Mouse (Mus musculus) small intestine, adult 2 months (tissue): ENCODE results near the gene Cbfa2t3. TPM values are rescaled to one million over a fixed set of nuclear protein-coding genes. Genes with fewer than 3 reads are reported as not detected.

ENCODE experiments used
- H3K27ac ChIP-seq: fragments of 200-500 bp; 2 replicates; pipeline ENCODE4 v1.5.1; 2012; ENCODE audit warnings: low read depth, low read length, control low read depth, inconsistent platforms; ENCODE audit not compliant: insufficient read depth
- H3K27me3 ChIP-seq: fragments of 200-500 bp; 2 replicates; pipeline ENCODE4 v1.6.1; 2012; ENCODE audit warnings: mild to moderate bottlenecking, moderate library complexity, low read length, inconsistent platforms; ENCODE audit not compliant: control insufficient read depth, insufficient read depth
- H3K36me3 ChIP-seq: fragments of 200-500 bp; 2 replicates; pipeline ENCODE4 v1.6.1; 2012; ENCODE audit warnings: mild to moderate bottlenecking, low read length, control low read depth, inconsistent platforms; ENCODE audit not compliant: control insufficient read depth, insufficient read depth
- H3K4me1 ChIP-seq: fragments of 200-500 bp; 2 replicates; pipeline ENCODE4 v1.6.1; 2012; ENCODE audit warnings: low read length, inconsistent platforms, mixed read lengths; ENCODE audit not compliant: control insufficient read depth, insufficient read depth, insufficient read length
- H3K4me3 ChIP-seq: fragments of 200-500 bp; 2 replicates; pipeline ENCODE4 v1.5.1; 2012; ENCODE audit warnings: low read depth, mild to moderate bottlenecking, control low read depth, inconsistent platforms, low read length, moderate library complexity
- CTCF ChIP-seq: fragments of 200-500 bp; IDR thresholded peaks from 2 replicates; pipeline ENCODE4 v1.5.1; 2012; ENCODE audit warnings: low read depth, mild to moderate bottlenecking, control low read depth, inconsistent platforms, low read length, moderate library complexity, mixed read lengths; ENCODE audit not compliant: insufficient replicate concordance, insufficient read length; ENCODE audit errors: extremely low read depth
- POLR2A ChIP-seq: fragments of 200-500 bp; IDR thresholded peaks from 2 replicates; pipeline ENCODE4 v1.6.1; 2012; ENCODE audit warnings: low read depth, mild to moderate bottlenecking, control low read depth, inconsistent platforms, low read length, moderate library complexity
- WGBS: fragments of 180-500 bp; shearing (Covaris S2); methylation state at CpG from one replicate; pipeline ENCODE4 v1.1.7; 2018; 5-methylcytosine and 5-hydroxymethylcytosine counted together
- polyA plus RNA-seq: library from polyadenylated mRNA; depleted of rRNA; stranded (reverse); fragments of >200 nt; gene quantifications from 2 replicates; pipeline ENCODE4 v1.2.3, GENCODE M21; 2012

Cbfa2t3 gene
- polyA plus RNA-seq, 1 experiment = 14.8 TPM

GRCm38 (mm10) chr8:122658807-122659160 lies 40.1 kb downstream of the Cbfa2t3 start:
- H3K4me3 ChIP-seq = no peak overlapping the region
- no peaks in the 10 kb centered on the region; the same call in 1 of the 2 replicates for H3K36me3 ChIP-seq
- WGBS = 77% methylated on average over 9 of the region's 9 CpGs
- H3K4me1 ChIP-seq = peaks cover 15% of the 10 kb centered on the region
- no peak for TF ChIP-seq POLR2A
- H3K27ac ChIP-seq = no peak overlapping the region
- H3K27me3 ChIP-seq = no peaks in the 10 kb centered on the region

- 76% methylated on average over 10 of the region's 10 CpGs for WGBS
- no peaks in the 10 kb centered on the region for H3K27me3 ChIP-seq
- H3K27ac ChIP-seq = no peak overlapping the region
- TF ChIP-seq POLR2A (no peak), CTCF (no peak)
- no peak overlapping the region for H3K4me3 ChIP-seq
- H3K36me3 ChIP-seq = no peaks in the 10 kb centered on the region; the same call in 1 of the 2 replicates
- H3K4me1 ChIP-seq = peaks cover 15% of the 10 kb centered on the region
Measured at GRCm38 (mm10) chr8:122658149-122658806, 40.6 kb downstream of the Cbfa2t3 start.

DNA sequence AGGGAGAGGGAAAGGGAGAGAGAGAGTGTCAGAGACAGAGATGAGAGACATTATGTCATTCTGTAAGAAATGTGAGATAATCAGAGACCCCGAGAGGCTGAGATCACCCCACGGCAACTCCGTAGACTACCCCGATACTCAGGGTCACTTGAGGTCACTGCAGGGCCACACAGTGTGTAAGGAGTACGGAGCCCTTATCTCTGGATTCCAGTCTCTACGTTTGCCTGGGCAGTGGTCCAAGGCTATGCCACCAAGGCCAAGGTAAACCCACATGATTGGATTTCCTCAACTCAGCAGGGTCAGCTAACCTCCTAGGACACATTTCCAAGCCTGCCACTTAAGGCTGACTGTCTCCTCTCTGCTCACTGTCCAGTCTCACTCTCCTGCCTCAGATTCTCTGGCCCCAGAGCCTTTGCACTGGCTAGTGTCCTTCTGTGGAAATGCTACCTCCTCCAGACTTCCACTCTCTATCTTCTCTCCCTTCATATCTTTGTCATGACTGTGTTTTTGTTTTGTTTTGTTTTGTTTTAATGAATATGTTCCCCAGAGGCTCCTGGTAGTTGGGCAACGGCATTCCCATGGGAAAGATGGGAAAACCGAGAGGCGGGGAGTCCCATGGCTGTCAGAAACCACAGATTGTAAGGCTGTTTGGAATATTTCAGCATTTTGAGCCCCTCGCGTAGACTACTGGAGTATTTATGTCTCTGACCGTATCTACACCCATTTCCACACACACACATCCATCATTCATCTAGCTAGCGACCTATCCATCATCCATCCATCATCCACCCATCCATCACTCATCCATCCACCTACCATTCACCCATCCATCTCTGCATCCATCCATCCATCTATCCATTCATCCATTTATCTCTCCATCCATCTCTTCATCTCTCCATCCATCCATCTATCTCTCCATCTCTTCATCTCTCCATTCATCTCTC lies 42.6 kb downstream of the Cbfa2t3 start:
- 51% methylated on average over 13 of the region's 13 CpGs for WGBS
- Histone ChIP-seq H3K4me3 (no peak overlapping the region), H3K27ac (peak overlapping the region; percentile 44; the same call in 1 of the 2 replicates), H3K36me3 (no peaks in the 10 kb centered on the region; the same call in 1 of the 2 replicates), H3K27me3 (no peaks in the 10 kb centered on the region), H3K4me1 (peaks cover 8% of the 10 kb centered on the region)
- TF ChIP-seq POLR2A (no peak), CTCF (no peak)

DNA sequence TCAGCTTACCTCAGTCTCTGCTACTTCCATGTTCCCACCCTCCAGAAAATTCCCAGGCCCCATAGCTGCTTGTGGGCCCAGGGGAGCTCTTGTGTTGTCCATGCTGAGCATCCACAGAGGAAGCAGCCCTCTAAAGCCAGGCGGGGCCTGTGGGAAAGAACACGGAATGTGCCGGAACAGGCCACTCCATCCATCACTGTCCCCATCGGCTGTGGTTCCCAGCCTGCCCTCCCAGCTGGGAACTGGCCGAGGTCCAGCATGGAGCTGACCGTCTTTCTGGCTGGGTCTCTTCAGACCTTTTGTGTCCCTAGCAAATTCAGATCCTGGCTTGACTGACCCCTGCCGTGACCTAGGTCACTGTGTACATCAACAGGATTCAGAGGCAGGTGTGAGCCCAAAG lies 44.1 kb downstream of the Cbfa2t3 start:
- Histone ChIP-seq H3K4me1 (peaks cover 3% of the 10 kb centered on the region; the same call in 1 of the 2 replicates), H3K27ac (peak overlapping the region; percentile 44), H3K4me3 (no peak overlapping the region), H3K27me3 (no peaks in the 10 kb centered on the region), H3K36me3 (no peaks in the 10 kb centered on the region; the same call in 1 of the 2 replicates)
- TF ChIP-seq POLR2A (no peak), CTCF (no peak)
- WGBS = 66% methylated on average over 7 of the region's 7 CpGs

DNA sequence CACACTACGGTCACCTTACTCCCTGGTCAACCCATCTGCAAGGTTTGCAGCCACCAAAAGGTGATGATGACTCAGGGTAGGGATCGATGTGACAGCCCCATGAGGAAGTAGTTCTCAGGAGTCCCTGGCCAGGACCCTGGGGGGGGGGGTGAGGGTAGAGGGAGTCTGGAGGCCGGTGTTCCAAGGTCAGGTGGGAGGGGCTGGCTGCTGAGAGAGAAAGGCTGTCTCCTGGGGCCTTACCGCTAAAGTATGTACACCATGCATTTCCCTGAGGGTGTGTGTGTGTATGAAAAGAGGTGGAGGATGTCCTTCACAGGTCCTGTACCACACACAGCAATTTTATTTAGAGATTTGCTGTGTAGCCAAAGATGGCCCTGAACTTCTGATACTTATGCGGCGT lies 46.3 kb downstream of the Cbfa2t3 start:
- Histone ChIP-seq H3K27me3 (no peaks in the 10 kb centered on the region), H3K27ac (no peak overlapping the region), H3K36me3 (no peaks in the 10 kb centered on the region; the same call in 1 of the 2 replicates), H3K4me1 (peaks cover 3% of the 10 kb centered on the region; the same call in 1 of the 2 replicates), H3K4me3 (no peak overlapping the region)
- TF ChIP-seq CTCF = no peak
- no peak for TF ChIP-seq POLR2A
- WGBS = 35% methylated on average over 6 of the region's 6 CpGs

DNA sequence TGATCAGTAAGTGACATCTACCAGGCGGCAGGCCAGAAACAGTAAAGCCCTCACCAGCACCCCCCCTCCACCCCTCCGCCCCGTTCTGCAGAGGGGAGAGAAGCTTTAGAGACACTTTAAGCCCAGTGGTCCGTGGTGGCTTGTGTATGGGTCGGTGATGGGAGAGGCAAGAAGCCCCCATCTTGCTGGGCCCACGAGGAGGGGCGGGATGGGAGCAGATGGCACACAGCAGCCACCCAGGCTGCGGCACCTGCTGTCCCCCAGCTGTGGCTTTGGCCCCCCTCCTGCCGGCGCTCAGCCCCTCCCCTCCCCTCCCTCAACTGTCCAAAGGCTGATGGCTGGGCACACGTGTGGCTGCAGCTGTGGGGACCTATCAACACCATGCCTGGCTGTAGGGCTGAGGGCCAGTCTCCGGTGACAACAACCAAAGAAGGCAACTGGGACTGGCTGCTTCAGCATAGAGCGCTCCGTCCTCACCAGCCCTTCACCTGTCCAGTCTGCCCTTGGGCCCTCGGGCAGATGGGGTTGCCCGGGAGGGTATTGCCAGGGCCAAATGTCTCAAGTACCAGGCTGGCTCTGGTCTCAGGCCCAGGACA lies 47.5 kb downstream of the Cbfa2t3 start:
- no peaks in the 10 kb centered on the region for H3K27me3 ChIP-seq
- WGBS = 78% methylated on average over 16 of the region's 16 CpGs
- H3K4me1 ChIP-seq = peaks cover 3% of the 10 kb centered on the region; the same call in 1 of the 2 replicates
- H3K36me3 ChIP-seq = no peaks in the 10 kb centered on the region; the same call in 1 of the 2 replicates
- TF ChIP-seq POLR2A (no peak), CTCF (no peak)
- no peak overlapping the region for H3K4me3 ChIP-seq
- no peak overlapping the region for H3K27ac ChIP-seq
